Mouse (Mus musculus) lung, embryonic 16.5 days (tissue): ENCODE data around the gene Ttc16. TPM values are rescaled to one million over a fixed set of nuclear protein-coding genes. Genes with fewer than 3 reads are reported as not detected.

ENCODE experiments used
- ATAC-seq: fragments of 200-750 bp; cut with Nextera tagmentation; 2 replicates; pipeline ENCODE4 v1.8.0; 2017; ENCODE audit warnings: low read depth, mild to moderate bottlenecking, moderate library complexity
- H3K27ac ChIP-seq: fragments of 300-500 bp; sonication (generic); 2 replicates; pipeline ENCODE4 v1.5.1; 2014; ENCODE audit warnings: mild to moderate bottlenecking, control low read depth, low read length
- H3K27me3 ChIP-seq: fragments of 300-500 bp; sonication (generic); 2 replicates; pipeline ENCODE4 v1.6.1; 2014; ENCODE audit warnings: low read depth, low read length, mixed read lengths; ENCODE audit not compliant: control insufficient read depth, insufficient read depth
- H3K36me3 ChIP-seq: fragments of 300-500 bp; sonication (generic); 2 replicates; pipeline ENCODE4 v1.6.1; 2014; ENCODE audit warnings: low read length; ENCODE audit not compliant: control insufficient read depth, insufficient read depth
- H3K4me1 ChIP-seq: fragments of 300-500 bp; sonication (generic); replicated peaks from 2 replicates; pipeline ENCODE4 v1.6.1; 2014; ENCODE audit warnings: low read length, mixed read lengths; ENCODE audit not compliant: control insufficient read depth, insufficient read depth
- H3K4me2 ChIP-seq: fragments of 300-500 bp; sonication (generic); 2 replicates; pipeline ENCODE4 v1.6.1; 2014; ENCODE audit warnings: low read depth, low read length, control low read depth
- H3K4me3 ChIP-seq: fragments of 300-500 bp; sonication (generic); 2 replicates; pipeline ENCODE4 v1.5.1; 2014; ENCODE audit warnings: mild to moderate bottlenecking, low read length, control low read depth
- H3K9ac ChIP-seq: fragments of 300-500 bp; sonication (generic); 2 replicates; pipeline ENCODE4 v1.6.1; 2014; ENCODE audit warnings: low read length, control low read depth
- H3K9me3 ChIP-seq: fragments of 300-500 bp; sonication (generic); 2 replicates; pipeline ENCODE4 v1.6.1; 2016; ENCODE audit warnings: low read length; ENCODE audit not compliant: control insufficient read depth
- WGBS: fragments of 180-500 bp; shearing (Covaris S2); extraction: QIAGEN DNeasy Blood & Tissue Kit; methylation state at CpG from one replicate; pipeline ENCODE4 v1.1.7; 2014; 5-methylcytosine and 5-hydroxymethylcytosine counted together
- polyA plus RNA-seq: library from polyadenylated mRNA; unstranded; fragments of >200 nt; fragmentation: Nextera tagmentation; extraction: Ambion mirVana; gene quantifications from 2 replicates; pipeline ENCODE4 v1.2.1, GENCODE M21; 2015

Ttc16 gene
- polyA plus RNA-seq, 1 experiment from 2014 or later = 1.2 TPM

DNA sequence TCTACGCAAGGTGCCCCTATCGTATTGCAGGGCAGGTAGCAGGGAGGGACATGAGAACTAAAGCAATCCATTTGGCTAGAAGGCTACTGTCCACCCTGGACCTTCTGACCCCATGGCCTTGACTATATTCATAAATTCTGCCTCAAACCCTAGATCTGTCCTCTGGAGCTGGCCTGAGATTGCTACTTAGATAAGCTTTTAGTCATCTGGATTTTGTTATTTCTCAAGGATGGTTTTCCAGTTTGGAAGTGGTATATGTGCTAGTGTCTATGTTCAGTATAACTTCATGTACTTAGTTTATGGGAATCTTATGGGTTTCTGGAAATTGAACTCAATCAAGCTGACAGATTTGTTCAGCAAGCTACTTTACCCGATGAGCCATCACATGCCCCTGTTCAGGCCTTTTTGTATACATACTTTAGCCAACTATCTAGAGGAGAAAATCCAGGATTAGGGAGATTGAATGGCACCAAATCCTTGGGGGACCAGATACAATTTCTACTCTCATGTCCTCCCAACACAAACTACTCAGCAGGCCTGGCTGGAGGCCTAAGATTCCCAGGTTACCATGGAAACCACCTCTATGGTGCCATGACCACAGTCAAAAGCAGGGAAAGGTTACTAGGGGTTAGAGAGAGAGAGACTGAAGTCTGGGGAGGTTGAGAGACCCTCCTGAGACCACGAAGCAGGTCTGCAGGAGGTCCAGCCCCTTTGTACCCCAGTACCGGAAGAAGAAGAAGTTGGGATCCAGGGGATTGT, 5.9 kb downstream of the Ttc16 start:
- no peaks in the 10 kb centered on the region for H3K27me3 ChIP-seq
- no peaks in the 10 kb centered on the region for H3K9me3 ChIP-seq
- H3K4me3 ChIP-seq = no peak overlapping the region
- H3K27ac ChIP-seq = no peak overlapping the region
- no peak overlapping the region for H3K4me2 ChIP-seq
- H3K4me1 ChIP-seq = peaks cover 4% of the 10 kb centered on the region; the same call in 1 of the 2 replicates
- no peak overlapping the region for H3K9ac ChIP-seq
- H3K36me3 ChIP-seq = no peaks in the 10 kb centered on the region
- ATAC-seq = no peak
- 70% methylated on average over 5 of the region's 5 CpGs for WGBS

DNA sequence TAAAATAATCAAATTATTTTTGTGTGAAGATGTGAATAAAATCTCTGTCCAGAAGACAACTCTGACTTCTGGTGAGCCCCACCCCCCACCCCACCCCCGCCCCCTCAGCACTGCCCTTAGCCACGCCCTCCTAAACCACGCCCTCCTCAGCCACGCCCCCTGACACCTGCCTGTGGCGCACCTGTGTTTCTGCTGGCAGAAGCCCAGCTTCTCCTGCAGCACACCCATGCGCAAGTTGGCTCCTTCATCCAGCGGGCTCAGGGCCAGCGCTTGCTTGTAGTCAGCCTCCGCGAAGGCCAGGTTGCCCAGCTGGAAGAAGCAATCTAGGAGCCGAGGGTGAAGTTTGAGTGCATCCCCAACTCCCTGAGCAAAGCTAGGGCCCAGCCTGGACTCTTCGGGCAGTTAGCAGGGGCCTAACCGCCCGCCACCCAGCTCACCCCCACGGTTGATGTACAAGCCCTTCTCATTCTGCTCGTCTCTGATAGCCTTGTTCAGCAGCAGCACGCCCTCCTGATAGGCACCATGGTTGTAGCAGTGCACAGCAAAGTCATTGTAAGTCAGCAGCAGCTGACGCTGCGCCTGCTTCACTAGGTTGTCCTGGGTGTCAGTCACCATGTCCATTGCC, 6.7 kb downstream of the Ttc16 start:
- Histone ChIP-seq H3K27me3 (no peaks in the 10 kb centered on the region), H3K9me3 (no peaks in the 10 kb centered on the region), H3K4me1 (peaks cover 4% of the 10 kb centered on the region; the same call in 1 of the 2 replicates), H3K27ac (no peak overlapping the region), H3K9ac (no peak overlapping the region), H3K4me3 (no peak overlapping the region), H3K36me3 (no peaks in the 10 kb centered on the region), H3K4me2 (no peak overlapping the region)
- peak; percentile 32; the same call in 1 of the 2 replicates for ATAC-seq
- 42% methylated on average over 19 of the region's 19 CpGs for WGBS

DNA sequence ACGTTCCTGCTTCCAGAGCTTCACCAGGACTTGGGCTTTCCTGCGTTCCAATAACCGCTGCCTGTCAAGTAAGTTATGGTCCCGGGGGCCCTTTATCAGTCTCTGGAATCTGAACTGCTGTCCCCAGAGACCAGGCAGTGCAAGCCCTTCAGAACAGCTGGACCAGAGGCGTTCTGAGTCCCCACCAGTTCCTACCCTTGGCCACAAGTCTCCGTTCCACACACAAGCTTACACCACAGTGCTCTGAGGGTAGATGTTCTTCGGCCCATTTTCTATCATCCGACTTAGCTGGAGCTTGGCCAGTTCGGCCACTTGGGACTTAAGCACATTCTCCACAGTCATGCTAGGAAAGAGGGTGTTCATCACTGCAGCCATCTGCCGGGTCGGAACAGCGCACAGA, 8.2 kb downstream of the Ttc16 start:
- Histone ChIP-seq H3K9me3 (no peaks in the 10 kb centered on the region), H3K4me1 (peaks cover 4% of the 10 kb centered on the region; the same call in 1 of the 2 replicates), H3K4me2 (no peak overlapping the region), H3K9ac (no peak overlapping the region), H3K36me3 (peaks cover 4% of the 10 kb centered on the region; the same call in 1 of the 2 replicates), H3K27ac (no peak overlapping the region), H3K4me3 (no peak overlapping the region), H3K27me3 (no peaks in the 10 kb centered on the region)
- ATAC-seq = no peak
- 68% methylated on average over 12 of the region's 12 CpGs for WGBS

DNA sequence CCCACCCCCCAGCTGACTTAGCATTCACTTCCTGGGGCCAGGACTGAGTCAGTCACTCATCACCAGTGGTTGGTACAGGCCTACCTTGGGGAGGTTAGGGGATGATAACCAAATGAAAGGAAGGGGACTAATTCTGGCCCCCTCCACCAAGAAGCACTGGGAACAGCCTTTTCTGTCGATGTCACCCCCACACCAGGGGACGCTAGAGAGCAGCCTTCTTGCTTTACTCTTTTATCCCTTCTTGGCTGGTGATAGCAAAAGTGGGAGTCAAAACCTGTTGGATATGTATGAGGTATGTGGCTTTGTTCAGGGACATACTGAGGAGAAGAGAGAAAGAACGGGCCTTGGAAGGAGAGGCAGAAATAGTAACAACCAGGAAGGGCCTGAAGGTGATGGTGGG, 12.1 kb downstream of the Ttc16 start:
- H3K27ac ChIP-seq = no peak overlapping the region
- H3K9me3 ChIP-seq = no peaks in the 10 kb centered on the region
- no peaks in the 10 kb centered on the region for H3K4me1 ChIP-seq
- H3K4me2 ChIP-seq = no peak overlapping the region
- WGBS = 77% methylated on average over 3 of the region's 3 CpGs
- no peak for ATAC-seq
- no peak overlapping the region for H3K4me3 ChIP-seq
- no peak overlapping the region for H3K9ac ChIP-seq
- no peaks in the 10 kb centered on the region for H3K27me3 ChIP-seq
- H3K36me3 ChIP-seq = peaks cover 12% of the 10 kb centered on the region

DNA sequence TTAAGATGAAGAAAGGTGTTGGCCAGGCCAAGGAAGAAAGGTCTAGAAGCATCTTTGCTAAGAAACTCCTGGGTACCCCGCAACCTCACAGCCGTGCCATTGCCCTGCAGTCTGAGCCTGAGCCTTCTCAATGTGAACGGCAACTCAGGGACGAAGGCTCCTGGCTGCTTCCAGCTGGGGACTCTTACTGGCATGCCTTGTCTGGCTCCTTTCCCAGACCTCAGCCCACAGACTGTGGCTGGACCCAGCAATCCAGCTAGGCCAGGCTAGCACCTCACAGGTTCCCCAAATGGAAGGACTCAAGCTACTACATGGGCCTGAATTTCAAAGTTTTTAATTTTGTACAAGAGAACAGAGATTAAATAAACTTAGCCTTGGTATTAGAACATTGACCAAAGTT, 13.6 kb downstream of the Ttc16 start:
- ATAC-seq = no peak
- 66% methylated on average over 4 of the region's 4 CpGs for WGBS

DNA sequence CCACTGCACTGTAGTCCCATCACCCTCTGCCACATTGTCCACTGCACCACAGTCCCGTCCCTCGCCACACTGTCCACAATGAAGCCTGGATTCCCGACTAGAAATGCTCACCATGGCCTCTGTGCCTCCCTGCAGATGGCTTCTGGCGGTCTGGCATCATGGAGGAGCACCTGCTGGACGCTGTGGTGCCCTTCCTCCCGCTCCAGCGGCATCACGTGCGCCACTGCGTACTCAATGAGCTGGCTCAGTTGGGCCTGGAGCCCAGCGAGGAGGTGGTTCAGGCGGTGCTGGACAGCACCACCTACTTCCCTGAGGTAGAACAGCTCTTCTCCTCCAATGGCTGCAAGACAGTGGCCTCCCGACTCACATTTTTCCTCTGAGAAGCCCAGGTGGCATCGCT, 14.1 kb downstream of the Ttc16 start:
- 87% methylated on average over 14 of the region's 14 CpGs for WGBS
- no peak for ATAC-seq
- peaks cover 12% of the 10 kb centered on the region for H3K36me3 ChIP-seq

More for the DNA sequence above, 13.6 kb downstream of the Ttc16 start:
- Histone ChIP-seq H3K27me3 (no peaks in the 10 kb centered on the region), H3K9me3 (no peaks in the 10 kb centered on the region), H3K36me3 (peaks cover 12% of the 10 kb centered on the region), H3K4me3 (no peak overlapping the region), H3K27ac (no peak overlapping the region), H3K9ac (no peak overlapping the region), H3K4me2 (no peak overlapping the region), H3K4me1 (peaks cover 3% of the 10 kb centered on the region; the same call in 1 of the 2 replicates)

DNA sequence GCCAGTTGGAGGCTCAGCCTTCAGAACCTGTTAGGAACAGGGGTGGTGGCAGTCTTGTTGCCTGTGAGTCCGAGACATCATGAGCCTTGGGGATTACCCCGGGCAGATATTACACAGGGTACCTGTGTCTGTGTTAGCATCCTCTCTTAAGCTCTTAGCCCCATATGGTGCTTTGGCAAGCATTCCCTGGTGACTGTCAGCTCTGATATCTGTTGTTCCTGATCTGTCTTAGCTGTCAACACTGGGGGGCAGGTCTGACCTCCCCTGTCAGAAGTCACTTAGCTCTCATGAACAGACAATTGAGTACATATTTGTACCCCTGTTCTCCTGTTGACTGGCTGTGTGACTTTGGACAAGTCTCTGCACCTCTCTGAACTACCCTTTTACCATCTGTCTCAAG, 16.4 kb downstream of the Ttc16 start:
- Histone ChIP-seq H3K9me3 (no peaks in the 10 kb centered on the region), H3K4me1 (peaks cover 3% of the 10 kb centered on the region; the same call in 1 of the 2 replicates), H3K4me3 (no peak overlapping the region), H3K36me3 (peaks cover 12% of the 10 kb centered on the region), H3K27me3 (no peaks in the 10 kb centered on the region), H3K4me2 (no peak overlapping the region), H3K9ac (no peak overlapping the region), H3K27ac (no peak overlapping the region)
- WGBS = 82% methylated on average over 2 of the region's 2 CpGs
- no peak for ATAC-seq

More for the DNA sequence above, 14.1 kb downstream of the Ttc16 start:
- Histone ChIP-seq H3K4me3 (no peak overlapping the region), H3K4me1 (peaks cover 3% of the 10 kb centered on the region; the same call in 1 of the 2 replicates), H3K9me3 (no peaks in the 10 kb centered on the region), H3K27me3 (no peaks in the 10 kb centered on the region), H3K27ac (no peak overlapping the region), H3K4me2 (no peak overlapping the region), H3K9ac (no peak overlapping the region)

DNA sequence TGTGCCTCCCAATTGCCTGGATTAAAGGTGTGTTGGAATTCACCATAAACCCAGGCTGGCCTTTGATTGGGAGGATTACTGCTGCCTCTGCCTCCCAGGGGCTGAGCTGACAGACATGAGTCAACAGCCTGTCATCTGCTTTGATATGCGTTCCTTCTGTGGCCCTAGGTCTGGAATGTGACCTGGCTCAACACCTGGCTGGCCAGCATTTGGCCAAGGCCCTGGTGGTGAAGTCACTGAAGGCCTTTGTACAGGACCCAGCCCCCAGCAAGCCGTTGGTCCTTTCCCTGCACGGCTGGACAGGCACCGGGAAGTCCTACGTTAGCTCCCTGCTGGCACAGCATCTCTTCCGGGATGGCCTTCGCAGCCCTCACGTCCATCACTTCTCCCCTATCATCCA, 16.9 kb downstream of the Ttc16 start:
- WGBS = 63% methylated on average over 8 of the region's 8 CpGs
- H3K36me3 ChIP-seq = peaks cover 12% of the 10 kb centered on the region
- H3K27ac ChIP-seq = no peak overlapping the region

DNA sequence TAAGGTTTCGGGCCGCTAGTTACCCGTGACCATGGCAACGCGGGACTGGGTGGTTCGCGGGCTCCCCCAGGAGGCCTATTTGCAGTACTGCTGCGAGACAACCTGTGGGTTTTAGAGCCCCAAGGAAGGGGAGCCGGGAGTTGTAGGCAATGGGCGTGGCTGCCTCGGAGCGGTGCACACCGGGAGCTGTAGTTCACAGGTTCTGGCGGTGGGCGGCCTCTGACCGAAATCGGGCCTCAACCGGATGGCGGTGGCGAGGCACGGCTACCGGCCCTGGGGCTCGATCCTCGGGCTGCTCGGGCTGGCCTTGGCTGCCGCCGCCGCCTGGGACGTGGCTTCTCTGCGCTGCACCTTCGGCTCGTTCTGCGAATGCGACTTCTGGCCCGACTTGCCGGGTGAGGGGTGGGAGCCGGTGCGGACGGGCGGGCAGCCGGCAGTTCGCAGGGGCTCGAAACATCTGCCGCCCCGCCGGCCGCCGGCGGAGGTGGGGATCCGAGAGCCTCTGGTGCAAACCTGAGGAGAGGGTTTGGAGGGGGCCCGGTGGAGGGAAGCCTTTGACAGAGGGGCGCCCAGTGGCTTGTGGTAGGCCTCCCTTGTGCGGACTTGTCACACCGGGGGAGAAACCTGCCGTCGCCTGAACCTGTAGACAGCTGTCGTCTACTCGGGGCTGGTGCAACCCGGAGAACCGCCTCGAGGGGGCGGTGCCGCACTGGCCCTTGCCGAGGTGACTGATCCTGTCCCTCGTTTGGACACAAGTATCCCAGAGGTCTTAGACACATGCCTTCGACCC, 18.2 kb downstream of the Ttc16 start, which contains the start of gene Tor2a:
Tor2a (plus strand) TSS at position 179 of the 790 bp plus-strand sequence.
- H3K4me1 ChIP-seq = peaks cover 3% of the 10 kb centered on the region; the same call in 1 of the 2 replicates
- peak within 1 kb of the TSS; percentile 86 for H3K27ac ChIP-seq
- H3K9ac ChIP-seq = peak within 1 kb of the TSS; percentile 95
- WGBS = under 1% methylated on average over 66 of the region's 66 CpGs
- peak within 1 kb of the TSS; percentile 80 for H3K4me3 ChIP-seq
- peak within 1 kb of the TSS; percentile 66 for H3K4me2 ChIP-seq
- peak; percentile 97 for ATAC-seq
- H3K27me3 ChIP-seq = no peaks in the 10 kb centered on the region
- H3K9me3 ChIP-seq = no peaks in the 10 kb centered on the region
- H3K36me3 ChIP-seq = peaks cover 9% of the 10 kb centered on the region

More for the DNA sequence above, 16.9 kb downstream of the Ttc16 start:
- no peak for ATAC-seq
- H3K27me3 ChIP-seq = no peaks in the 10 kb centered on the region
- no peak overlapping the region for H3K4me2 ChIP-seq
- H3K4me1 ChIP-seq = peaks cover 3% of the 10 kb centered on the region; the same call in 1 of the 2 replicates
- H3K4me3 ChIP-seq = no peak overlapping the region
- 0 out of 2 replicates have a peak overlapping the region, but pooled peaks have one; percentile 2 for H3K9ac ChIP-seq
- H3K9me3 ChIP-seq = no peaks in the 10 kb centered on the region
